In the genomic region with DNA sequence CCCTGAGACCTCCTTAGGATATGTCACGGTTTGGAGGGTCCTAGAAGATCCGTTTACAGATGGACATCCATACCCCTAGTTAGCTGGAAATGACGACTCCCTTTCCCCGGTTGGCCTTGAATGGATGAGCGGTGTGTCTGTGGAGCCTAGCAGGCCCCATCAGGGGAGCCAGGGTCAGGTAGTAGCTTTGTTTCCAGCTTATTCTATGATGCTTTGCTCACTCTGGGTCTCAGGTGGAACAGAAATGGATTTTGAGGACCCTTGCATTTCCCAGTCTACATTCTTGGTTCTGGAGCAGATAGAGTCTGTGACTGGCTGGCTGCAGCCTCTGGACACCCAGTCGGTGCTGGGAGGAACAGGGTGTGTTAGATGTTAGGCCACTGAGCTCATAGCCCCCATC, we compare ENCODE assay signal across 8 mouse cellular contexts. TPM values are rescaled to one million over a fixed set of nuclear protein-coding genes. Genes with fewer than 3 reads are reported as not detected.
DNase-seq lines count a peak whose midpoint lies in the region; ATAC-seq and TF ChIP-seq lines count a peak whose summit lies in the region.
"Had no signal": no experiment of that assay in that cellular context is flagged by ENCODE, and none has a peak within 500 bp of the region (broad histone marks: within the 10 kb centered on the region; RNA-seq: fewer than 3 reads in every experiment).

No protein-coding gene starts in this region.

- no peak for TF ChIP-seq CTCF in intestine, postnatal 0 days (IDR thresholded peaks at IDR 0.05; ENCODE audit: low read depth)

- H3K36me3 ChIP-seq in liver, embryonic 11.5 days (ENCODE audit: control insufficient read depth, insufficient read depth, low read length): peaks cover 6% of the 10 kb centered on the region
- H3K36me3 ChIP-seq in forebrain, embryonic 11.5 days (ENCODE audit: control insufficient read depth, insufficient read depth, low read length): no peaks in the 10 kb centered on the region
- peaks cover 15% of the 10 kb centered on the region for H3K36me3 ChIP-seq in intestine, postnatal 0 days (ENCODE audit: control insufficient read depth, insufficient read depth)
- H3K36me3 ChIP-seq in neural tube, embryonic 14.5 days (ENCODE audit: control insufficient read depth, insufficient read depth, low read length): peaks cover 5% of the 10 kb centered on the region

- peak overlapping the region; percentile 91 for H3K9ac ChIP-seq in liver, embryonic 11.5 days (ENCODE audit: low read depth, low read length)
- H3K9ac ChIP-seq in forebrain, embryonic 11.5 days (ENCODE audit: low read length): peak overlapping the region; percentile 27
- peak overlapping the region; percentile 97; the same call in 1 of the 2 replicates for H3K9ac ChIP-seq in intestine, postnatal 0 days (ENCODE audit: low read depth, low read length)
- peak overlapping the region; percentile 94 for H3K9ac ChIP-seq in neural tube, embryonic 14.5 days (replicated peaks; ENCODE audit: low read depth, low read length)

- no peaks in the 10 kb centered on the region for H3K27me3 ChIP-seq in liver, embryonic 11.5 days (replicated peaks; ENCODE audit: control insufficient read depth, insufficient read depth, low read length)
- no peaks in the 10 kb centered on the region for H3K27me3 ChIP-seq in forebrain, embryonic 11.5 days (ENCODE audit: control insufficient read depth, insufficient read depth, low read length)
- H3K27me3 ChIP-seq in intestine, postnatal 0 days (replicated peaks; ENCODE audit: control insufficient read depth, insufficient read depth, low read length): no peaks in the 10 kb centered on the region
- H3K27me3 ChIP-seq in neural tube, embryonic 14.5 days (ENCODE audit: control insufficient read depth, insufficient read depth, low read length): no peaks in the 10 kb centered on the region

- H3K4me2 ChIP-seq in liver, embryonic 11.5 days: peak overlapping the region; percentile 98
- H3K4me2 ChIP-seq in forebrain, embryonic 11.5 days (ENCODE audit: low read depth, low read length, severe bottlenecking): peak overlapping the region; percentile 90
- H3K4me2 ChIP-seq in intestine, postnatal 0 days (replicated peaks; ENCODE audit: low read depth): peak overlapping the region; percentile 91
- peak overlapping the region; percentile 85 for H3K4me2 ChIP-seq in neural tube, embryonic 14.5 days (ENCODE audit: low read depth, low read length)

- peaks cover 59% of the 10 kb centered on the region for H3K4me1 ChIP-seq in liver, embryonic 11.5 days (replicated peaks; ENCODE audit: control insufficient read depth, insufficient read depth, low read length)
- peaks cover 48% of the 10 kb centered on the region for H3K4me1 ChIP-seq in forebrain, embryonic 11.5 days (replicated peaks; ENCODE audit: control insufficient read depth, insufficient read depth, low read length)
- peaks cover 18% of the 10 kb centered on the region; the same call in 1 of the 2 replicates for H3K4me1 ChIP-seq in intestine, postnatal 0 days (replicated peaks; ENCODE audit: control insufficient read depth, insufficient read depth, low read length)
- peaks cover 47% of the 10 kb centered on the region for H3K4me1 ChIP-seq in neural tube, embryonic 14.5 days (ENCODE audit: control insufficient read depth, insufficient read depth, low read length)

- no peaks in the 10 kb centered on the region for H3K9me3 ChIP-seq in liver, embryonic 11.5 days (ENCODE audit: control insufficient read depth, low read length)
- H3K9me3 ChIP-seq in forebrain, embryonic 11.5 days (ENCODE audit: control insufficient read depth, low read length): no peaks in the 10 kb centered on the region
- no peaks in the 10 kb centered on the region for H3K9me3 ChIP-seq in intestine, postnatal 0 days (ENCODE audit: control insufficient read depth)
- H3K9me3 ChIP-seq in neural tube, embryonic 14.5 days (ENCODE audit: control insufficient read depth, low read length): no peaks in the 10 kb centered on the region

- no peak for ATAC-seq in liver, embryonic 11.5 days (replicated peaks; ENCODE audit: low FRiP score)
- ATAC-seq in forebrain, embryonic 11.5 days (replicated peaks; ENCODE audit: low FRiP score): no peak
- ATAC-seq in intestine, postnatal 0 days: no peak
- no peak for ATAC-seq in neural tube, embryonic 14.5 days (ENCODE audit: low read depth)
- ATAC-seq in megakaryocyte-erythroid progenitor cell, adult 5-6 weeks (replicated peaks; ENCODE audit: low FRiP score, low TSS enrichment, poor library complexity, severe bottlenecking): no peak

- 75% methylated on average over 6 of the region's 6 CpGs for WGBS in liver, embryonic 11.5 days
- WGBS in forebrain, embryonic 11.5 days: 81% methylated on average over 6 of the region's 6 CpGs
- WGBS in intestine, postnatal 0 days: 56% methylated on average over 6 of the region's 6 CpGs
- WGBS in neural tube, embryonic 14.5 days: 79% methylated on average over 6 of the region's 6 CpGs

- DNase-seq in liver, embryonic 11.5 days (ENCODE audit: low spot score): no peak
- no peak for DNase-seq in liver
- DNase-seq in forebrain, embryonic 11.5 days (ENCODE audit: low spot score): no peak
- no peak for DNase-seq in adipocyte (ENCODE audit: low spot score)

- peak overlapping the region; percentile 93 for H3K4me3 ChIP-seq in liver, embryonic 11.5 days (ENCODE audit: low read depth, low read length)
- peak overlapping the region; percentile 95; the same call in 1 of the 2 replicates for H3K4me3 ChIP-seq in forebrain, embryonic 11.5 days (ENCODE audit: low read depth, low read length)
- H3K4me3 ChIP-seq in intestine, postnatal 0 days (ENCODE audit: low read depth, low read length): peak overlapping the region; percentile 84
- H3K4me3 ChIP-seq in neural tube, embryonic 14.5 days (ENCODE audit: low read depth, low read length): peak overlapping the region; percentile 96

- H3K27ac ChIP-seq in liver, embryonic 11.5 days (ENCODE audit: low read depth, low read length): no peak overlapping the region
- no peak overlapping the region for H3K27ac ChIP-seq in forebrain, embryonic 11.5 days (ENCODE audit: low read depth, low read length)
- peak overlapping the region; percentile 84 for H3K27ac ChIP-seq in intestine, postnatal 0 days (ENCODE audit: low read depth, low read length)
- no peak overlapping the region for H3K27ac ChIP-seq in neural tube, embryonic 14.5 days (ENCODE audit: low read depth, low read length)

RNA-seq across cellular contexts. Expression of a gene that starts 1.4 kb away (rescaled TPM):
- polyA plus RNA-seq in liver, embryonic 11.5 days (2014; fragmentation: Nextera tagmentation; extraction: Ambion mirVana): 10.1 and 14.1 TPM in 2 replicates
- 19.2 and 21.2 TPM in 2 replicates for polyA plus RNA-seq in forebrain, embryonic 11.5 days (2014; fragmentation: Nextera tagmentation; extraction: Ambion mirVana)
- polyA plus RNA-seq in intestine, postnatal 0 days (2015; fragmentation: Nextera tagmentation; extraction: Ambion mirVana): 21.2 and 21.9 TPM in 2 replicates
- 20.3 and 21.6 TPM in 2 replicates for polyA plus RNA-seq in neural tube, embryonic 14.5 days (2014; fragmentation: Nextera tagmentation; extraction: Ambion mirVana)
- total RNA-seq in megakaryocyte-erythroid progenitor cell, adult 5-6 weeks (2014; fragmentation: Nextera tagmentation): 28.7 and 37.5 TPM in 2 replicates
- 10.9 and 13.6 TPM in 2 replicates for total RNA-seq in megakaryocyte-erythroid progenitor cell, adult 5-6 weeks (2017)

RNA-seq across cellular contexts. Expression of a gene that starts 5.3 kb away (rescaled TPM):
- 4.4 and 5.6 TPM in 2 replicates for polyA plus RNA-seq in liver, embryonic 11.5 days (2014; fragmentation: Nextera tagmentation; extraction: Ambion mirVana)
- polyA plus RNA-seq in forebrain, embryonic 11.5 days (2014; fragmentation: Nextera tagmentation; extraction: Ambion mirVana): 19.0 and 22.0 TPM in 2 replicates
- polyA plus RNA-seq in intestine, postnatal 0 days (2015; fragmentation: Nextera tagmentation; extraction: Ambion mirVana): 2.1 TPM in 2 replicates
- polyA plus RNA-seq in neural tube, embryonic 14.5 days (2014; fragmentation: Nextera tagmentation; extraction: Ambion mirVana): 38.2 and 47.7 TPM in 2 replicates
- total RNA-seq in megakaryocyte-erythroid progenitor cell, adult 5-6 weeks (2014; fragmentation: Nextera tagmentation): 25.8 and 26.4 TPM in 2 replicates
- 8.3 and 11.7 TPM in 2 replicates for total RNA-seq in megakaryocyte-erythroid progenitor cell, adult 5-6 weeks (2017)

RNA-seq across cellular contexts. Expression of a gene that starts 20.1 kb away (rescaled TPM):
- polyA plus RNA-seq in liver, embryonic 11.5 days (2014; fragmentation: Nextera tagmentation; extraction: Ambion mirVana): 3.9 and 4.2 TPM in 2 replicates
- polyA plus RNA-seq in forebrain, embryonic 11.5 days (2014; fragmentation: Nextera tagmentation; extraction: Ambion mirVana): 3.3 TPM in 2 replicates
- polyA plus RNA-seq in intestine, postnatal 0 days (2015; fragmentation: Nextera tagmentation; extraction: Ambion mirVana): 2.2 and 3.3 TPM in 2 replicates
- polyA plus RNA-seq in neural tube, embryonic 14.5 days (2014; fragmentation: Nextera tagmentation; extraction: Ambion mirVana): 1.5 and 1.8 TPM in 2 replicates
- total RNA-seq in megakaryocyte-erythroid progenitor cell, adult 5-6 weeks (2014; fragmentation: Nextera tagmentation): 2.1 and 2.2 TPM in 2 replicates
- 0.70 and 4.1 TPM in 2 replicates for total RNA-seq in megakaryocyte-erythroid progenitor cell, adult 5-6 weeks (2017)

RNA-seq across cellular contexts. Expression of a gene that starts 21.0 kb away (rescaled TPM):
- 16.2 and 17.9 TPM in 2 replicates for polyA plus RNA-seq in liver, embryonic 11.5 days (2014; fragmentation: Nextera tagmentation; extraction: Ambion mirVana)
- 32.2 and 35.8 TPM in 2 replicates for polyA plus RNA-seq in forebrain, embryonic 11.5 days (2014; fragmentation: Nextera tagmentation; extraction: Ambion mirVana)
- 20.2 and 22.9 TPM in 2 replicates for polyA plus RNA-seq in intestine, postnatal 0 days (2015; fragmentation: Nextera tagmentation; extraction: Ambion mirVana)
- polyA plus RNA-seq in neural tube, embryonic 14.5 days (2014; fragmentation: Nextera tagmentation; extraction: Ambion mirVana): 10.6 and 12.8 TPM in 2 replicates
- 3.8 and 11.1 TPM in 2 replicates for total RNA-seq in megakaryocyte-erythroid progenitor cell, adult 5-6 weeks (2014; fragmentation: Nextera tagmentation)
- 0.66 and 0.76 TPM in 2 replicates for total RNA-seq in megakaryocyte-erythroid progenitor cell, adult 5-6 weeks (2017)

RNA-seq across cellular contexts. Expression of a gene that starts 24.2 kb away (rescaled TPM):
- not detected in 2 replicates for polyA plus RNA-seq in liver, embryonic 11.5 days (2014; fragmentation: Nextera tagmentation; extraction: Ambion mirVana)
- polyA plus RNA-seq in forebrain, embryonic 11.5 days (2014; fragmentation: Nextera tagmentation; extraction: Ambion mirVana): 0.19 TPM in 1 of 2 replicates, not detected in the other
- polyA plus RNA-seq in intestine, postnatal 0 days (2015; fragmentation: Nextera tagmentation; extraction: Ambion mirVana): not detected in 2 replicates
- not detected in 2 replicates for polyA plus RNA-seq in neural tube, embryonic 14.5 days (2014; fragmentation: Nextera tagmentation; extraction: Ambion mirVana)
- 0.69 and 1.3 TPM in 2 replicates for total RNA-seq in megakaryocyte-erythroid progenitor cell, adult 5-6 weeks (2014; fragmentation: Nextera tagmentation)
- not detected in 2 replicates for total RNA-seq in megakaryocyte-erythroid progenitor cell, adult 5-6 weeks (2017)
- total RNA-seq: liver, adult 2 months had no signal
- polyA plus RNA-seq: liver, adult 2 months had no signal

Comparison
In these comparisons a context has a peak if more than half of its experiments do, and no peak if none do; other contexts are left out.
1. H3K9ac ChIP-seq: peak in every context shown above with its lines; median percentile 97 in intestine, postnatal 0 days; 94 in neural tube, embryonic 14.5 days; 91 in liver, embryonic 11.5 days; 27 in forebrain, embryonic 11.5 days.